Comparison of ENCODE assay signal across 8 mouse cellular contexts in genomic region chr9:59291688-59292492, GRCm38 (mm10). TPM values are rescaled to one million over a fixed set of nuclear protein-coding genes. Genes with fewer than 3 reads are reported as not detected.
DNase-seq lines count a peak whose midpoint lies in the region; ATAC-seq and TF ChIP-seq lines count a peak whose summit lies in the region.

No protein-coding gene starts in this region.

- H3K9ac ChIP-seq in kidney, postnatal 0 days (ENCODE audit: low read depth, low read length), result peak overlapping the region; percentile 76
- H3K9ac ChIP-seq in hindbrain, embryonic 11.5 days (ENCODE audit: low read depth, low read length), result peak overlapping the region; percentile 90
- H3K9ac ChIP-seq in midbrain, embryonic 13.5 days (replicated peaks), result peak overlapping the region; percentile 88

- H3K27me3 ChIP-seq in kidney, postnatal 0 days (ENCODE audit: insufficient read depth, low read length), result no peaks in the 10 kb centered on the region
- H3K27me3 ChIP-seq in hindbrain, embryonic 11.5 days (ENCODE audit: control insufficient read depth, insufficient read depth, low read length), result no peaks in the 10 kb centered on the region
- H3K27me3 ChIP-seq in midbrain, embryonic 13.5 days, result no peaks in the 10 kb centered on the region

- intact Hi-C loops in gastrocnemius, postnatal 14 days (cut with DNase I; ENCODE audit: low total_unique reads), result no loop called here

- H3K36me3 ChIP-seq in kidney, postnatal 0 days (ENCODE audit: insufficient read depth, low read length), result no peaks in the 10 kb centered on the region
- no peaks in the 10 kb centered on the region for H3K36me3 ChIP-seq in hindbrain, embryonic 11.5 days (ENCODE audit: control insufficient read depth, insufficient read depth, low read length)
- H3K36me3 ChIP-seq in midbrain, embryonic 13.5 days, result no peaks in the 10 kb centered on the region

- TF ChIP-seq CTCF in kidney, postnatal 0 days (IDR thresholded peaks at IDR 0.05; ENCODE audit: low read depth), result no peak

- no peaks in the 10 kb centered on the region for H3K9me3 ChIP-seq in kidney, postnatal 0 days (replicated peaks; ENCODE audit: low read length)
- no peaks in the 10 kb centered on the region for H3K9me3 ChIP-seq in hindbrain, embryonic 11.5 days (ENCODE audit: control insufficient read depth, low read length)
- no peaks in the 10 kb centered on the region for H3K9me3 ChIP-seq in midbrain, embryonic 13.5 days

- H3K4me1 ChIP-seq in kidney, postnatal 0 days (replicated peaks; ENCODE audit: insufficient read depth, low read length), result 0 out of 2 replicates have a peak, but pooled peaks cover 3% of the 10 kb centered on the region
- H3K4me1 ChIP-seq in hindbrain, embryonic 11.5 days (replicated peaks; ENCODE audit: control insufficient read depth, insufficient read depth, low read length), result no peaks in the 10 kb centered on the region; the same call in 1 of the 2 replicates
- H3K4me1 ChIP-seq in midbrain, embryonic 13.5 days (replicated peaks), result peaks cover 32% of the 10 kb centered on the region

- ATAC-seq in kidney, postnatal 0 days (replicated peaks; ENCODE audit: low FRiP score, low read depth), result no peak
- peak; percentile 15 for ATAC-seq in activated CD4-positive, CD25-positive, alpha-beta regulatory T cell, adult 4 months
- ATAC-seq in hindbrain, embryonic 11.5 days (ENCODE audit: low FRiP score), result no peak; the same call in 1 of the 2 replicates
- no peak for ATAC-seq in midbrain, embryonic 13.5 days

- WGBS in kidney, postnatal 0 days, result 2% methylated on average over 39 of the region's 50 CpGs
- 2% methylated on average over 39 of the region's 50 CpGs for WGBS in hindbrain, embryonic 11.5 days
- 1% methylated on average over 50 of the region's 50 CpGs for WGBS in midbrain, embryonic 13.5 days

- peak; percentile 37 for DNase-seq in kidney, postnatal 0 days (ENCODE audit: low spot score)
- no peak for DNase-seq in kidney, postnatal 4 days
- DNase-seq in hindbrain, embryonic 11.5 days (ENCODE audit: low spot score), result no peak
- DNase-seq in urinary bladder, adult 2 months (ENCODE audit: low spot score), result no peak
- DNase-seq in gastrocnemius, postnatal 14 days, result no peak
- DNase-seq in retina, postnatal 1 day, result no peak

- H3K27ac ChIP-seq in kidney, postnatal 0 days, result peak overlapping the region; percentile 87
- peak overlapping the region; percentile 88 for H3K27ac ChIP-seq in hindbrain, embryonic 11.5 days (ENCODE audit: low read depth, low read length)
- H3K27ac ChIP-seq in midbrain, embryonic 13.5 days, result peak overlapping the region; percentile 85

- H3K4me2 ChIP-seq in kidney, postnatal 0 days (ENCODE audit: low read length), result peak overlapping the region; percentile 76
- peak overlapping the region; percentile 70 for H3K4me2 ChIP-seq in hindbrain, embryonic 11.5 days (replicated peaks; ENCODE audit: low read depth, low read length)
- peak overlapping the region; percentile 76 for H3K4me2 ChIP-seq in midbrain, embryonic 13.5 days (replicated peaks)

- H3K4me3 ChIP-seq in kidney, postnatal 0 days (replicated peaks; ENCODE audit: low read depth, low read length), result peak overlapping the region; percentile 77
- peak overlapping the region; percentile 96 for H3K4me3 ChIP-seq in hindbrain, embryonic 11.5 days (ENCODE audit: low read depth, low read length)
- H3K4me3 ChIP-seq in midbrain, embryonic 13.5 days (replicated peaks), result peak overlapping the region; percentile 75

RNA-seq across cellular contexts. Expression of gene Adpgk, which starts 0.5 kb away (rescaled TPM):
- polyA plus RNA-seq in kidney, postnatal 0 days (2015; fragmentation: Nextera tagmentation; extraction: Ambion mirVana), result 26.0 and 26.9 TPM in 2 replicates
- polyA plus RNA-seq in activated CD4-positive, CD25-positive, alpha-beta regulatory T cell, adult 4 months (2017; shearing (Covaris generic)), result 10 to 100 TPM in 1 of 2 experiments, 1 to 10 TPM in 1; 7.7 to 12.4 TPM
- polyA plus RNA-seq in hindbrain, embryonic 11.5 days (2014; fragmentation: Nextera tagmentation; extraction: Ambion mirVana), result 40.9 and 44.0 TPM in 2 replicates
- polyA plus RNA-seq in midbrain, embryonic 13.5 days (2015; fragmentation: Nextera tagmentation; extraction: Ambion mirVana), result 22.1 and 22.3 TPM in 2 replicates
- polyA plus RNA-seq in urinary bladder, adult 2 months (2012; rRNA removed), result 26.4 and 29.9 TPM in 2 replicates
- 10 to 100 TPM; 11.4 to 12.8 TPM for total RNA-seq in gastrocnemius, postnatal 14 days (2021)
